Mouse (Mus musculus) right cerebral cortex, postnatal 25 days (tissue): Measurements from ENCODE around the gene Vmn2r59.
"Not testable (repeated sequence)": the region's sequence is repeated elsewhere in the genome, so short reads cannot be mapped to it uniquely, and the experiment has no call there.

Experiments used
- DNase-seq: peaks from one replicate; pipeline ENCODE4 v3.0.0; 2022

Gene Vmn2r59

DNA sequence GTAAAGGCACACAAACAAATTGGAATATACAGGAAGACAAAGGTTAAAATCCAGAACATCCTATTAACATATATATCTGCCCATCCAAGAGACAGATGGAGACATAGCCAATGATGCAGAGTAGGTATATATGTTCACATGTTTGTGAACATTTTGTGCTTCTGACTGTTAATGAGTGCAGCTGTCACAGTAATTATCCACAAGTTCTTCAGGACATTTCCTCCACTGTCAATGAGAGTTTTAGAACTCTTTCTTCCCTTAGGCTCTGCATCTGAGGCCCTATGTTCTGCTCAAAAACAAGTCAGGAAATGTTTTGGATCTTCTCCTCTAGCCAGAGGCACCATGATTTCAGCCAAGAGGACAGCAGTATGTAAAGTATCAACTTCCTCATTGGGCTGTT, at the start of gene Vmn2r59:
Gene Vmn2r59 (minus strand): TSS at position 101 of the 400 bp plus-strand sequence.
- no peak for DNase-seq

GRCm38 (mm10) chr7:42107470-42107869, 48.6 kb upstream of the Vmn2r59 start, which contains the start of gene Vmn2r60:
Vmn2r60 (plus strand) TSS chr7:42107770.
- no peak for DNase-seq

GRCm38 (mm10) chr7:42107061-42107460, 48.2 kb upstream of the Vmn2r59 start:
- not testable (repeated sequence) for DNase-seq
